Mouse (Mus musculus) naive thymus-derived CD4-positive, alpha-beta T cell, adult 2 months (primary cell): Measurements from ENCODE around the gene Galnt10.

Source experiments
- DNase-seq: peaks from one replicate; pipeline ENCODE4 v3.0.0-alpha.2; 2011; ENCODE audit warnings: low read depth

Gene Galnt10

GRCm38 (mm10) chr11:57643691-57644090 is 1.6 kb upstream of the Galnt10 start:
- DNase-seq = no peak

GRCm38 (mm10) chr11:57644245-57645017 is 811 bp upstream of the Galnt10 start:
- DNase-seq = peak; percentile 73

DNA sequence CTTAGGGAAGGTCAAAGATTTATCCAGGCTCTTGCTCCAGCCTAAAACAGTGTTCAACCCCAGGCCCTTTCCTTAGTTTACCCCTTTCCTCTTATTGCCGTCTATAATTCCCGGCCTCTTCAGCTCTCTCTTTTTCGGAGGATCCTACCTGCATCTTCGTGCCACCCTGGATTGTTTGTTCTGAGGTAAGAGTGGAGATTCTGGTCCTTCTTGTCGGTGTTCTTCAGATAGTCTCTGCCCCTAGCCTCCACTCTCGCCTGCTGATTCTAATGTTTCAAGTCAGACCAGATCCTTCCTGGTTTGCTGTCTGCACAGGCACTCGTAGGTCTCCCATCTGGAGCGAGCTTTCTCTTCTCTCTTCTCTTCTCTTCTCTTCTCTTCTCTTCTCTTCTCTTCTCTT is 605 bp downstream of the Galnt10 start:
- DNase-seq = peak; percentile 44

GRCm38 (mm10) chr11:57646416-57646815 is 1.2 kb downstream of the Galnt10 start:
- DNase-seq = peak; percentile 25

DNA sequence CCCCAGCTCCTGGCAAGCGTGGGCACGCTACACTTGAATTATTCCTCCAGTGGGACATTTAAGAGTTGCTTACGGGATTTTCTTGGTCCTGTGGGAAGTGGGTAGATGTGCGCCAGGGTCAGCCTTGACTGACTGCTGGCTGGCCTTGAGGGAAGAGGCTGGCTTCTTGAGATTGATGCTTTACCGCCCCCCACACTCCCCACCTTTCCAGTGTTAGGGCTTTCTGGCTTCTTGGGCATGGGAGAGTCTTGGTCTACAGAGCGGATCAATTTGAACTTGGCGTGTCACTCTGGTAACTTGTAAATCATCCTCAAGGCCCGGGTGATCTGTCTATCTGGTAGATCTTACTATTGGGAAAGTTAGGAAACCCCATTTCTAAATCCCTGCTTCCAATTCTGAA is 1.7 kb downstream of the Galnt10 start:
- peak; percentile 9 for DNase-seq

- peak; percentile 26 for DNase-seq
Measured at GRCm38 (mm10) chr11:57647446-57647845, 2.2 kb downstream of the Galnt10 start.

GRCm38 (mm10) chr11:57648196-57648800 is 3.1 kb downstream of the Galnt10 start:
- peak; percentile 14 for DNase-seq

- DNase-seq = no peak
Measured at GRCm38 (mm10) chr11:57649269-57649668, 4.0 kb downstream of the Galnt10 start.

GRCm38 (mm10) chr11:57649671-57650070 is 4.4 kb downstream of the Galnt10 start:
- DNase-seq = no peak

- peak; percentile 20 for DNase-seq
Measured at GRCm38 (mm10) chr11:57650867-57651266, 5.6 kb downstream of the Galnt10 start.

GRCm38 (mm10) chr11:57651281-57651810 is 6.1 kb downstream of the Galnt10 start:
- no peak for DNase-seq

DNA sequence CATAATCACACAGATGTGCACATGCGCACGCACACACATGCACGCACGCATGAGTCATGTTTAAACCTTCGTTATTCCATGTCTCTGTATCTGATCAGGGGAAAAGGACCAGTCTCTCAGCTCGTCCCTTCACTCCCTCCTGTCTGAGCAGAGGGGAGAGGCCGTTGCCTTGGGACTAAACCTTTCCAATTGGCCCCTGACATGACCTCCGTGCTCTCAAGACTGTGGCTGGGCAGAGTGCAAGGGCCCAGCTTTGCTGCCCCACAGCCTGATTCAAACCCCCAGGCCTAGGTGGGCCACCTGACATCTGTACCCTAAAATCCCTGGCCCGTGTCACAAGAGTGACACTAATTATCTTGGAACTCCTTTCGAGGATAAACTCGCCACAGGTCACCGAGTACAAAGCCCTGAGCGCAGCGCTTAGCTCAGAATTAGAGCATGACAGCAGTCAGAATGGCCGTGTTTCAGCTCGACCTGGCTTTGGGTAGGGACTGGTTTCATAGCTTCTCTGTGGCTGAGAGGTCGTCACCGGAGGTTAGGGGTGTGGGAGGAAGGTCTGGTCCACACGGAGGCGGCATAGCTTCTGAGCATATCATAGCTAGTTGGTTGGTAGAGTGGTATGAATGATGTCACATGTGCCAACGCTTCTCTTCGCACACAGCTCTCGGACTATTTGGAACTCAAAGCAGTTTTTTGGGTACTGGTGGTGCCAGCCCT is 7.1 kb downstream of the Galnt10 start:
- peak; percentile 57 for DNase-seq

DNA sequence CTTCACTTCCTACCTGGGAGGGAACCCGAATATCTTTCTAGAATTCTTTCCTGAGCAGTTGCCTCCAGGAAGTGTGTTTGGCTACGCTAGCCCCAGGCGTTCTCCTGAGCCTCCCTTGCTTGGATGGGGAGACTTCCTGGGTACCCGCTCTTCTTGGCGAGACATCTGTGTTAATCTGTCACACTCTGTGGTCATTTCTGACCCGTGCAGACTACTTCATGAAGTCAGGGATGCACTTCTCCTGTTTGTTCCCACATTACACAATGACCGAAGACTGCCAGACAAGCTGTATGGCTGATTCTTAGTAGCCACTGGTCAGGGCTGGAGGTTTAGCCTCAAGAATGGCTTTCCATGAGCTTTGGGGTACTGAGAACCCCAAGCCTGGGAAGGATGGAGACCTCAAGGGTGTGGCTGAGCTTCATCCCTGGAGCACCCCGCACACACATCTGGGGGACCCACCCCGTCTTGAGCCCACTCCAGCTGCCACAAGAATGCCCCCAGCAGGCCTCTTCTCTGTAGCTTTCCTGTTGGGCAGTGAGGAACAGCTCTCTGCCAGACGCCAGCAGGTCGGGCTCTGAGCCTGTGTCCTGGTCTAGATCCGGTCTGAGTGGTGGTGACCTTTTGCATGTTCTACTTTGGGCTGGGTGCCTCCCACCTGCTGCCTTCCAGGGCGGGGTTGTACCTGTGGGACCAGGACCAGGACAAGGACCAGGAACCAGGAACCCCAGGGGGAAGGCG is 7.8 kb downstream of the Galnt10 start:
- no peak for DNase-seq

DNA sequence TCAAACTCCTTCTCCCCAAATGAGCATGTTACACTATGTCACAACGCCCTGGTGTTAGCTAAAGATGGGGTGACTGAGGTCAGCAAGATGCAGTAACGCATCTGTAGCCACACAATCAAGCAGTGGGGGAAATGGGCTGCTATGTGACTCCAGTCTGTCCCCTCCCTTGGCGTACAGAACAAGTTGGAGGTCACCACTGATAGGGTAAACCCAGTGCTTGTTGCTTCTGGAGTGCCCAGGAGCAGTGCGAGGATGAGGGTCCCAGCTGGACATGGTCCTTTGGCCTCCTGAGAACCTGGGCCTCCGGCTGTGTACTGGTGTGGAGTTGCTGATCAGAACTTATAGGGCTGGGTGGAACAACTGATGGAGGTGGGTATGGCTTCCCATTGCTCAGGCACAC is 8.6 kb downstream of the Galnt10 start:
- DNase-seq = peak; percentile 24

DNA sequence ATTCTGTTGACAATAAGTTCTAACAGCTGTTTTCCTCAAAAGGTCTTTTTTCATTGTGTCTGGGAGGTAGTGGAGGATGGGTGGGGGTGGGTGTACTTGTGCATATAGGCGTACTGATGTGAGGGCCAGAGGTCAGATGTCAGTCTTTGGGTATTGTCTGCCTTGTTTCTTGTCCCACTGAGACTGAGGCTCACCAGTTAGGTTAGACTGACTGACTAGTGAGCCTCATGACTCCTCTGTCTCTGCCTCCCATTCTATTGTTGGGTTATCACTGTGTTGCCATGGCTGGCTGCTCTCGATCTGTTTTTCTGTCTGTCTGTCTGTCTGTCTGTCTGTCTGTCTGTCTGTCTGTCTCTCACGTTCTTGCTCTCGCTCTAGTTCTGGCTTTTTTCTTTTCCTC is 9.1 kb downstream of the Galnt10 start:
- peak; percentile 49 for DNase-seq

- DNase-seq = no peak
Measured at GRCm38 (mm10) chr11:57654977-57655397, 9.7 kb downstream of the Galnt10 start.

GRCm38 (mm10) chr11:57655669-57656325 is 10.6 kb downstream of the Galnt10 start:
- DNase-seq = no peak

GRCm38 (mm10) chr11:57656602-57657275 is 11.5 kb downstream of the Galnt10 start:
- DNase-seq = no peak

GRCm38 (mm10) chr11:57657370-57658072 is 12.3 kb downstream of the Galnt10 start:
- DNase-seq = no peak

DNA sequence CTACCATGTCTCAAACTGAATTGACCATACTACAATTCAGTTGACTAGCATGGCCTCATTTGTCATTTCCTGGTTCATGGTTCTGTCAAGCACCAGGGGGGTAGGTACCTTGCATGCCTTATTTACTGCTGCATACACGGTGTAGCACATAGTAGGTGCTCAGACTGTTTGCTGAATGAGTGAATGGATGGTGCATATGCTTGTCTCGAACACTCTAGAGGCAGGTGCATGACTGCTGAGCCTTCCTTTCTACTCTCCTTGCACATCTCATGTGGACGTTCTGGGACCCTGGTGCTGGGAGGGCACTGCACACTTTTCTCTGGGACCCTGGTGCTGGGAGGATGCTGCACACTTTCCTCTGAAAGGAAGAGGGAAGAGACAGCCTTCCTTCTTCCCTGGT is 13.0 kb downstream of the Galnt10 start:
- DNase-seq = no peak
